Mouse (Mus musculus) hindbrain, embryonic 16.5 days (tissue): ENCODE measurements around the gene Apex1. TPM values are rescaled to one million over a fixed set of nuclear protein-coding genes. Genes with fewer than 3 reads are reported as not detected.

Experiments
- ATAC-seq: fragments of 200-750 bp; cut with Nextera tagmentation; 2 replicates; pipeline ENCODE4 v1.8.0; 2017; ENCODE audit warnings: moderate TSS enrichment, moderate library complexity
- H3K27ac ChIP-seq: fragments of 300-500 bp; sonication (generic); 2 replicates; pipeline ENCODE4 v1.5.1; 2014; ENCODE audit warnings: low read depth, mild to moderate bottlenecking, control low read depth, low read length, moderate library complexity
- H3K27me3 ChIP-seq: fragments of 300-500 bp; sonication (generic); replicated peaks from 2 replicates; pipeline ENCODE4 v1.6.1; 2014; ENCODE audit warnings: low read length; ENCODE audit not compliant: control insufficient read depth, insufficient read depth
- H3K36me3 ChIP-seq: fragments of 300-500 bp; sonication (generic); 2 replicates; pipeline ENCODE4 v1.6.1; 2014; ENCODE audit warnings: mild to moderate bottlenecking, low read length, moderate library complexity, mixed read lengths; ENCODE audit not compliant: control insufficient read depth, insufficient read depth
- H3K4me1 ChIP-seq: fragments of 300-500 bp; sonication (generic); 2 replicates; pipeline ENCODE4 v1.6.1; 2014; ENCODE audit warnings: low read depth, low read length; ENCODE audit not compliant: control insufficient read depth, insufficient read depth
- H3K4me2 ChIP-seq: fragments of 300-500 bp; sonication (generic); 2 replicates; pipeline ENCODE4 v1.6.1; 2014; ENCODE audit warnings: mild to moderate bottlenecking, low read length, control low read depth, moderate library complexity
- H3K4me3 ChIP-seq: fragments of 300-500 bp; sonication (generic); 2 replicates; pipeline ENCODE4 v1.5.1; 2014; ENCODE audit warnings: mild to moderate bottlenecking, low read length, control low read depth, moderate library complexity
- H3K9ac ChIP-seq: fragments of 300-500 bp; sonication (generic); 2 replicates; pipeline ENCODE4 v1.6.1; 2014; ENCODE audit warnings: low read depth, mild to moderate bottlenecking, control low read depth, low read length, moderate library complexity
- H3K9me3 ChIP-seq: fragments of 300-500 bp; sonication (generic); 2 replicates; pipeline ENCODE4 v1.6.1; 2014; ENCODE audit warnings: mild to moderate bottlenecking, low read length, moderate library complexity; ENCODE audit not compliant: control insufficient read depth
- WGBS: fragments of 180-500 bp; shearing (Covaris S2); extraction: QIAGEN DNeasy Blood & Tissue Kit; methylation state at CpG from one replicate; pipeline ENCODE4 v1.1.7; 2014; 5-methylcytosine and 5-hydroxymethylcytosine counted together
- polyA plus RNA-seq: library from polyadenylated mRNA; unstranded; fragments of >200 nt; fragmentation: Nextera tagmentation; extraction: Ambion mirVana; gene quantifications from 2 replicates; pipeline ENCODE4 v1.2.1, GENCODE M21; 2015

Gene Apex1
- polyA plus RNA-seq, 1 experiment from 2014 or later, result 158 TPM

DNA sequence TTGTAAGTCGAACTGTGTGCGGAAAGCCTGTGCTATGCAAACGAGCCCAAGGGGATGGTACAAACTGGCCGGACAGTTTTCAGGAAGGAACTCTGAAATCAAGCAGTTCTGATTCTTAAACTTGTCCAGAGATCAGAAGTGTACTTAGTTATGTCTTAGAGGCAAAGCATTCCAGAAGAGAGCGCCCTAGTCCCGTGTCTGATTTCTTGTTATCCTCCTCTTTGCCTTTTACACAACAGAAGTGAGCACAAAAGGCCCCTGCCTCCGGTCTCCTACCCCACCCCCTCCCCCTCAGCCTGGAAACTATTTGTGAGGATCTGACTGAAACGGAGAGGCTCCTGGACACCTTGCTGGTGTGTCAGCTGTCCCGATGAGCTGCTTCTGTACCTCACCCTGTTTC is 51.9 kb downstream of the Apex1 start:
- no peak overlapping the region for H3K4me3 ChIP-seq
- no peaks in the 10 kb centered on the region for H3K27me3 ChIP-seq
- H3K9ac ChIP-seq, result peak overlapping the region; percentile 47
- no peak overlapping the region for H3K27ac ChIP-seq
- H3K4me2 ChIP-seq, result peak overlapping the region; percentile 5; the same call in 1 of the 2 replicates
- no peaks in the 10 kb centered on the region for H3K36me3 ChIP-seq
- no peaks in the 10 kb centered on the region for H3K9me3 ChIP-seq
- ATAC-seq, result no peak
- WGBS, result 14% methylated on average over 9 of the region's 9 CpGs
- no peaks in the 10 kb centered on the region for H3K4me1 ChIP-seq

Other genes with a start within 250 kb of the Apex1 start
- gene Olfr747, start 231.8 kb upstream of the Apex1 start, polyA plus RNA-seq, result not detected in 2 replicates
- gene Olfr748, start 217.6 kb upstream of the Apex1 start, polyA plus RNA-seq, result not detected in 2 replicates
- not detected in 2 replicates for gene Olfr749, start 179.9 kb upstream of the Apex1 start, polyA plus RNA-seq
- 121 and 123 TPM in 2 replicates for gene Ttc5, start 139.4 kb upstream of the Apex1 start, polyA plus RNA-seq
- gene Ccnb1ip1, start 117.2 kb upstream of the Apex1 start, polyA plus RNA-seq, result not detected in 2 replicates
- 42.7 and 43.1 TPM in 2 replicates for gene Parp2, start 117.1 kb upstream of the Apex1 start, polyA plus RNA-seq
- 2.9 and 3.3 TPM in 2 replicates for gene Tep1, start 54.4 kb upstream of the Apex1 start, polyA plus RNA-seq
- 4.2 and 4.3 TPM in 2 replicates for gene Klhl33, start 27.5 kb upstream of the Apex1 start, polyA plus RNA-seq
- 110 and 111 TPM in 2 replicates for gene Osgep, start 75 bp upstream of the Apex1 start, polyA plus RNA-seq
- gene Pip4p1, start 5.9 kb downstream of the Apex1 start, polyA plus RNA-seq, result 104 and 113 TPM in 2 replicates
- gene Pnp, start 6.1 kb downstream of the Apex1 start, polyA plus RNA-seq, result 23.4 and 24.0 TPM in 2 replicates
- gene Gm49342, start 19.5 kb downstream of the Apex1 start, polyA plus RNA-seq, result not detected in 2 replicates
- 0.56 and 0.98 TPM in 2 replicates for gene Pnp2, start 31.0 kb downstream of the Apex1 start, polyA plus RNA-seq
- 0.10 TPM in 2 replicates for gene Rnase10, start 82.8 kb downstream of the Apex1 start, polyA plus RNA-seq
- gene Rnase9, start 116.9 kb downstream of the Apex1 start, polyA plus RNA-seq, result not detected in 2 replicates
- gene Rnase11, start 125.2 kb downstream of the Apex1 start, polyA plus RNA-seq, result not detected in 2 replicates
- gene Rnase12, start 132.7 kb downstream of the Apex1 start, polyA plus RNA-seq, result not detected in 2 replicates
- 0.03 TPM in 1 of 2 replicates, not detected in the other for gene Olfr750, start 149.5 kb downstream of the Apex1 start, polyA plus RNA-seq
- gene Rnase4, start 166.1 kb downstream of the Apex1 start, polyA plus RNA-seq, result 18.2 and 19.8 TPM in 2 replicates
- gene Ang, start 166.2 kb downstream of the Apex1 start, polyA plus RNA-seq, result 5.1 and 6.2 TPM in 2 replicates
- not detected in 2 replicates for gene Eddm3b, start 189.5 kb downstream of the Apex1 start, polyA plus RNA-seq
- gene Rnase6, start 198.9 kb downstream of the Apex1 start, polyA plus RNA-seq, result 0.84 and 0.93 TPM in 2 replicates
- gene Rnase1, start 221.8 kb downstream of the Apex1 start, polyA plus RNA-seq, result 0.84 and 0.96 TPM in 2 replicates
- gene Rnase2b, start 237.3 kb downstream of the Apex1 start, polyA plus RNA-seq, result not detected in 2 replicates